Mouse (Mus musculus) cortical plate, adult 2 months (tissue): Measurements from ENCODE around the gene 9630041A04Rik. TPM values are rescaled to one million over a fixed set of nuclear protein-coding genes. Genes with fewer than 3 reads are reported as not detected.

Source experiments
- H3K27ac ChIP-seq: fragments of 200-500 bp; 2 replicates; pipeline ENCODE4 v1.5.1; 2012; ENCODE audit warnings: low read length, control low read depth, inconsistent platforms; ENCODE audit not compliant: insufficient read depth
- H3K4me1 ChIP-seq: fragments of 200-500 bp; 2 replicates; pipeline ENCODE4 v1.6.1; 2011; ENCODE audit warnings: low read length; ENCODE audit not compliant: control insufficient read depth, insufficient read depth
- H3K4me3 ChIP-seq: fragments of 200-500 bp; 2 replicates; pipeline ENCODE4 v1.5.1; 2011; ENCODE audit warnings: mild to moderate bottlenecking, low read length, control low read depth; ENCODE audit not compliant: insufficient read depth
- CTCF ChIP-seq: fragments of 200-500 bp; IDR thresholded peaks from 2 replicates; pipeline ENCODE4 v1.5.1; 2011; ENCODE audit warnings: mild to moderate bottlenecking, control low read depth, low read length; ENCODE audit not compliant: insufficient read depth; ENCODE audit errors: extremely low read depth
- POLR2A ChIP-seq: fragments of 200-500 bp; IDR thresholded peaks from 2 replicates; pipeline ENCODE4 v1.6.1; 2011; ENCODE audit warnings: mild to moderate bottlenecking, low read length, control low read depth; ENCODE audit not compliant: insufficient read depth; ENCODE audit errors: extremely low read depth
- polyA plus RNA-seq: library from polyadenylated mRNA; depleted of rRNA; stranded (reverse); fragments of >200 nt; gene quantifications from 2 replicates; pipeline ENCODE4 v1.2.3, GENCODE M21; 2012

The 9630041A04Rik gene
- polyA plus RNA-seq, 1 experiment, result not detected

DNA sequence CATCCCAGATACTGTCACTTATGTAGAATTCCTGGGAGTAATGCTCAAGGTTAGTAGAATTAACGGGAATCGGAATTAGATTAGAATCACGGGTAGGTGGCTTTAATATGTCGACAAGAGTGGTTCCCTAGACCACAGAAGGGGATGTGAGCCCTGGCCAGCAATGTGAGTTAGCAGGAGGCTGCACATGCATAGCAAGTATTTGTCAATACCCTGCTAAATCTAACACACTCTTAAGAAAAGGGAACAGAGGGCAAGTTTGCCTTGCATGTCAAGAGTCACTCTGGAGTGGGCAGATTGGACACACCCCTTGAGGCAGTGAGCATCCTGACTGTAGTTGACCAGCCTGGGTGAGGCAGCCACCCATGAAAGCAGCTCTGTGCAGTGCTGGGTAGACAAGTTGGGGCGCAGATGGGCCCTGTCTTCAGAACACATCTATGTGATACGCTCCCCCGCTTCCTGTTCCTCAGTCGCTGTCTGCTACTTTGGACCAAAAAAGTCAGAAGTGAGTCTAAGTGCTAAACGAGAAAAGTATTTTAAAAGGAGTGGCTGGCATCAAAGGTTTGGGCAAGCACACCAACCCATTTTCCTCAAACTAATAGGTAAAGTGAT lies 80.5 kb downstream of the 9630041A04Rik start:
- Histone ChIP-seq H3K4me1 (no peaks in the 10 kb centered on the region; the same call in 1 of the 2 replicates), H3K4me3 (no peak overlapping the region), H3K27ac (no peak overlapping the region)
- no peak for TF ChIP-seq POLR2A
- no peak for TF ChIP-seq CTCF

DNA sequence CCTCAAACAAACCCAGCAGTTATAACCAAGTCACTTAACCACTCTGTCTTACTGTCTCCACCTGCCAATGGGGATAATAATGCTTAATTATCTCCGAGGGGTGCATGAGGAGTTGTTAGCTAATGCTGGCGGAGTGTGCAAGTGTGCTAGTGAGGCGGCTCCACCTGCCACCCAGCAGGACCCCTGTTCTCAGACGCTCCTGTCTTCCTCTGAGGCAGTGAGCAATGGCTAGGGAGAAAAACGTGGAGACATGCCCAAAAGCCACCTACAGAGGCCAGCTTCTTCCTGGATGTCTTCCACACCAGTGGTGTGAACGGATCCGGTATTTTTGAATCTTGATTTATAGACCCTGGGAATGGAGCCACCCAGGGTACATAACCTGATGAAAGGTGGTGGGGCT lies 83.7 kb downstream of the 9630041A04Rik start:
- no peak overlapping the region for H3K4me3 ChIP-seq
- TF ChIP-seq POLR2A (no peak), CTCF (no peak)
- H3K27ac ChIP-seq, result no peak overlapping the region

DNA sequence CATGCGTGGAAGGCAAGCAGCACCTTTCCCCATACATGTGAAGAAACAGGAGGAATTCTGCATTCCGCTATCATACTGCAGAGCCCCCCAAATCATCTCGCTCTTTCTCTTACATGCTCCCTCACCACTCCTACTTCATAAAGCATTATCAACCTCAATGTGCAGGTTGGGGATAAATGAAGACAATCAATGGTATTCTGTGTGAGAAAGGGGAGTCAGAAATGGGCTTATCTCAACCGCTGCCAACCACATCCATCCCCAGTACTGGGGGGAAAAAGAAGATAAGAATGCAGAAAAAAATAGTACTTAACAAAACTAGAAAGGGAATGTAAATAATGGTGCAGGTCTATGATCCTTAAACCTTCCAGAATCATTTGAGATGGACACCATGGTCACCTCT lies 84.2 kb downstream of the 9630041A04Rik start:
- TF ChIP-seq CTCF (no peak), POLR2A (no peak)
- no peak overlapping the region for H3K27ac ChIP-seq
- no peaks in the 10 kb centered on the region; the same call in 1 of the 2 replicates for H3K4me1 ChIP-seq
- no peak overlapping the region for H3K4me3 ChIP-seq

More for the DNA sequence above, 83.7 kb downstream of the 9630041A04Rik start:
- no peaks in the 10 kb centered on the region; the same call in 1 of the 2 replicates for H3K4me1 ChIP-seq

DNA sequence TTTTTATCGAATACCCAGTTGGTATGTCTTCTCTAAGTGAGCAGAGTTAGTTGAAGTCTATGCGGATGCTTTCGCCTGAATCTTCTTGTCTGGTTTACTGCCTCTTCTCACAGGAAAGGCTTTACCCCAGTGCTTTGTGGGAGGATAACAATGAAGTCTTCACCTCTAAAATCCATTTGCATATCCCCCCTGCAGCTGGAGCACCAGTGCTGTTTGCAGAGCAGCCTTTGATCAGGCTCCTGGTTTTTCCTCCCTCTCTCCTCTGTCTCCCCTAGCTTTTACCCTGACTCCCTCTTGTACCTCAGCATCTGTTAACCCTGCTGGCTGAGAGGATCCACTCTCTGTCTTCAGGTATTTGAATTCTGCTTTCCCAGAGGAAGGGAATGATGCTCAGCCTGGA lies 88.5 kb downstream of the 9630041A04Rik start:
- Histone ChIP-seq H3K4me1 (no peaks in the 10 kb centered on the region), H3K27ac (no peak overlapping the region)
- no peak for TF ChIP-seq POLR2A
- no peak for TF ChIP-seq CTCF

DNA sequence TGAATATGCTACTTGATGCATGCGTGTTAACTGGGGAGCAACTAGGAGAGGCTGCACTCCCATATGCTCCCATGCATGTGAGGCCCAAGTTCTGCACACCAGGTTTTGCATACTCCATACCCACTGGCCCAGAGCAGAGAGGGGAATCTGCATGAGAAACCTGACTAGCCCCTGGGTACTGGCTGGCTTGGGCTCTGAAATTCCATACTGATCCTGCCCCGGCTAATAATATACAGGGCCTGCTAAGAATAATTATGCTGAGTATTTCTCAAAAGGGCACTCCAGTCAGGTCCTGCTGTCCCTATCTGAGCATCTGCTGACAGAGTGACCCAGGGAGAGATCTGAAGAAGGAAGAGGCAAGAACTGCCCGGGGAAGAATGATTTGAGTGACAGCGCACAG lies 92.9 kb downstream of the 9630041A04Rik start:
- TF ChIP-seq CTCF, result no peak
- no peak for TF ChIP-seq POLR2A
- H3K4me1 ChIP-seq, result no peaks in the 10 kb centered on the region; the same call in 1 of the 2 replicates
- H3K4me3 ChIP-seq, result no peak overlapping the region
- H3K27ac ChIP-seq, result no peak overlapping the region

More for the DNA sequence above, 88.5 kb downstream of the 9630041A04Rik start:
- no peak overlapping the region for H3K4me3 ChIP-seq

DNA sequence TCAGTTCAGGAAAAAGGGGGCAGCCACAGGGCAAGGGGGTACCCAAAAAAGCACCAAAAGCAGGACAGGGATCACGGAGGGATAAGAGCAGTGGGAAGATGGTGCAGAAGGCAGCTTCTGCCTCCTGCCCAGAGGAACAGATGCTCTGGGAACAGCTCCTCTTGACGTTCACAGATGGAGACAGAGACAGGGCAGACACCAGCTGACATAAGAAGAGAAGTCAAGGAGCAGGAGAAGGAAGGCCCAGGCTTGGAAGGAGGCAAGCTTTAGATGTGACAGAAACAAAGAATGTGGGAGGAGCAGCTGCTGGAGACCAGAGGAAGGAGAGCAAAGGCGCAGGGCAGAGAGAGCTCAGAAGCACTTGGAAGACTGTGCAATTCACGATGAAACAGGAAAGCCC lies 94.6 kb downstream of the 9630041A04Rik start:
- Histone ChIP-seq H3K27ac (no peak overlapping the region), H3K4me1 (no peaks in the 10 kb centered on the region; the same call in 1 of the 2 replicates), H3K4me3 (no peak overlapping the region)
- no peak for TF ChIP-seq CTCF
- TF ChIP-seq POLR2A, result no peak

DNA sequence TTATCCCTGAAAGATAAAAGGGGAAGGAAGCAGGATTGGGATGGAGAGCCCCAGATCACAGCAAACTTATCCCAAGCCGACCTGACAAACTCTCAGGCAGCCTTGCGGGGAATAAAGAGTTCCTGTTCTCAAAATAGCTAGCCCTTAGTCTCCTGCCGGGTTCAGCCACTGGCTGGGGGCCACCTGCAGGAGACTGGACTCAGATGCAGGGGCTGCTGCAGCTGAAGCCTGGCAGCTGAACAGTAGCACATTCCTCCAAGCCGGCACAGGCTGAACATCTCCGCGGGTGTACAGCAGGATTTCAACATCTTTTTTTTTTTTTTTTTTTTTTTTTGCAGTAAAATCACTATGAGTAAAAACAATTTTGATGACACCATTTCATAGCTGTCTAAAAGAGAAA lies 110.2 kb downstream of the 9630041A04Rik start:
- Histone ChIP-seq H3K27ac (no peak overlapping the region), H3K4me3 (no peak overlapping the region), H3K4me1 (0 out of 2 replicates have a peak, but pooled peaks cover 1% of the 10 kb centered on the region)
- TF ChIP-seq CTCF, result no peak
- TF ChIP-seq POLR2A, result no peak

DNA sequence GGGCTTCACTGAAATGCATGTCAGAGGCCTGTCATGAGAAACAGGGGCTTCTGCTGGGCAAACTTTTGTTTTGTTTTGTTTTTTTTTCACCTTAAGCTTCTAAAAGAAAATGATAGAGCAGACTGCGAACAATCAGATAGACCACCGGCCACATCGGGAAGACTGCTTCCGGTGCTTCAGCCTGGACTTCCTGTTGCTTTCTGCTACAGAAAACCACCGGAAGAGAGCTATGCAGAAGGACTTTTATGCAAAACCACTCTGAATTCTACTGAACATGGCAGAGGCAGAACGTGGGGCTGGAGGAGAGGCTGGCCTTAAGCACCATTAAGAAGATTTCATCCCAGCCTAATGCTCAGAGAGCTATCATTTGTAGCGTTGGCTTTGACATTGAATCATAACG lies 110.7 kb downstream of the 9630041A04Rik start:
- Histone ChIP-seq H3K27ac (no peak overlapping the region), H3K4me3 (no peak overlapping the region), H3K4me1 (peaks cover 1% of the 10 kb centered on the region; the same call in 1 of the 2 replicates)
- TF ChIP-seq CTCF, result no peak
- TF ChIP-seq POLR2A, result no peak

DNA sequence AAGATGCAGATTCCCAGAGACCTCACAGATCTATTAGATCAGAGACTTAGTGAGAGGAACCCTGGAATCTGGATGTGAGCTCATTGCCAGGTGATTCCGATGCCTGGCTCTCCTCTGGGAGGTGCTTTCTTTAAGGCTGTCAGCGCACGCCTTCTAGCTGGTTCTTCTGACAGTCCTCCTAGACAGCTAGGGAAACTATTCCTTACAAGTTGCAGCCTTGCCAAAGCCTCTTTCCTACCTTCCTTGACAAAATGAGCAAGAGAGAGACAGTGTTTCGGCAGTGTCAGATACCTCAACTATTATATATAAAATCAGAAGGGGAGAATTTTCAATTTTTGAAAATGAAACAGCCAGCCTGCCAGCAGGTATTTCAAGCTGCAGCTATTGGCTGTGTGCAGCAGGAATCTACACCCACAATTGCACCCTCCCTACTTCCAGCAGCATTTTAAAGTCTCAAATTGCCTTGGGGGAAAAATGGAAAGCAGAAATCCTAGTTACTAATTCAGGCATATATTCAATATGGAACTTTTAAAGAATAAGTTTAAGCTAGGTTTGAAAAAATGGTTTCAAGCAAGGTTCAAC lies 115.3 kb downstream of the 9630041A04Rik start:
- peaks cover 1% of the 10 kb centered on the region; the same call in 1 of the 2 replicates for H3K4me1 ChIP-seq
- no peak for TF ChIP-seq POLR2A
- no peak for TF ChIP-seq CTCF
- H3K27ac ChIP-seq, result no peak overlapping the region
- H3K4me3 ChIP-seq, result no peak overlapping the region

DNA sequence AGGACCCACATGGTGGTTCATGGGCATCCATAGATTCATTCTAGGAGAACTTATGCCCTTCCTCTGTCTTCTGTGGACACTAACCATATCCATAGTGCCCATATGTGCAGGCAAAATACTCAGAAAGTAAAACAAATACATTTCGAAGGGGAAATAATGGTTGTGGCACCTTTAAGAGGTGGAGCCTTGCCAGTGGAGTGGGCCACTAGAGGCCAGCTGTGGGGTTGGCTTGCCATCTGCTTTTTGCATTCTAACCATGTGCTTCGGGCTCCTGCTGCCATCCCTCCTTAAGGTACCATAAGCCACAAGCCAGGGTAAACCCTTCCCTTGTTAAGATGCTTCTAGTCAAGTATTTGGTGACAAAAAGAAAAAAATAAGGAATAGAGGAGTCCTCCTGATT lies 119.5 kb downstream of the 9630041A04Rik start:
- Histone ChIP-seq H3K27ac (no peak overlapping the region), H3K4me3 (no peak overlapping the region), H3K4me1 (no peaks in the 10 kb centered on the region; the same call in 1 of the 2 replicates)
- no peak for TF ChIP-seq POLR2A
- no peak for TF ChIP-seq CTCF
